Mouse (Mus musculus): ENCODE measurements around the gene Galr2.

Galr2 gene

DNA sequence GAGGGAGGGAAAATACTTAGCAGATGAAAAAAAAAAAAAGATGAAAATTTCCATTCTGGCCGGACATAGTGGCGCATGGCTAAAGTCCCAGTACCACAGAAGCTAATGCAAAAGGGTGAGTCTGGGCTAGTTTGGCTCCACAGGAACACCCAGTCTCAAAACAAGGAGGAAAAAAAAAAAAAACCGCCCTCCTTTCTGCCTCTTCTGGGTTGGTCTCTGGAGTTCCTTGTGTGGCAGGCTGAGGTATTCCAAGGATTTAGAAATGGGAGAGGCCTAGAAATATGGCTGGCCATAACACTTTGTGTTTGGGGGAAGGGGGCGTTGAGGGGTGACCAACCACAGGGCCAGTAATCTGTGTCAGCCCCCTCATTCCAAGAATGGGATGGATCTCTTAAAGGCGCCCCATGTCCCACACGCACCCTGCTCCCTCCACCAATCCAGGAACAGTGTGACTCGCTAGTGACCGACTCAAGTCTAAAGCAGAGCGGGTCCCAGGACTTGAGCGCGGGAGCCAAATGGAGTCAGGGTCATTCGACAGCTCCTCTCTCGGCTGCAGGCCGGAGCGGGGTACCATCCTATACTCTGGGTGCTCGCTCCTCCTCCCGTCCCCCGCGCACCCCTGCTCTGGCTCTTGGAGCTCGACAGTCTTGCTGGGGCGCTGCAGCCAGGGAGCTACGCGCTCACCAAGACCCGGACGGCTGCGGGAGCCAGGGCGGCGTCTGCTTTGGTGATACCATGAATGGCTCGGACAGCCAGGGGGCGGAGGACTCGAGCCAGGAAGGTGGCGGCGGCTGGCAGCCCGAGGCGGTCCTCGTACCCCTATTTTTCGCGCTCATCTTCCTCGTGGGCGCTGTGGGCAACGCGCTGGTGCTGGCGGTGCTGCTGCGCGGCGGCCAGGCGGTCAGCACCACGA is at the start of gene Galr2:
Gene Galr2, plus strand, starts transcription at position 189 of the 913 bp plus-strand sequence.
- no peak for DNase-seq (ENCODE audit: low spot score in 2 of 2)

DNA sequence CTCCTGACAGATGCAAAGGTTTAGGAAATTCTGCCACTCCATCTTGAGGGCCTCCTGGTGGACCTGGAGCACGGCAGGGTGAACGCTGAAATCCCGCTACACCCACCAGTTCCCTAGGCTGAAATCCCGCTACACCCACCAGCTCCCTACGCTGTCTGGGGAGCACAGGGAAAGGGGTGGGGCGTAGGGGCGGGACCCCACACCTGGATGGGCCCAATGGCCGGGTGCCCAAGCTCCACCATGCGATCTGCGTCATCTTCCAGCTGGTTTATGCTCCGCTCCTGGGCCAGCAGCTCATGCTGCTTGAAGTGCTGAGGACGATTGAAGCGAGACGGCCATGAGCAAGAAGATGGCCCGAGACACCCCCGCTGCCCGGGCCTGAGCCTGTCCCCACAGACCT is 48.3 kb upstream of the Galr2 start:
- no peak for DNase-seq (ENCODE audit: low spot score in 2 of 2)

DNA sequence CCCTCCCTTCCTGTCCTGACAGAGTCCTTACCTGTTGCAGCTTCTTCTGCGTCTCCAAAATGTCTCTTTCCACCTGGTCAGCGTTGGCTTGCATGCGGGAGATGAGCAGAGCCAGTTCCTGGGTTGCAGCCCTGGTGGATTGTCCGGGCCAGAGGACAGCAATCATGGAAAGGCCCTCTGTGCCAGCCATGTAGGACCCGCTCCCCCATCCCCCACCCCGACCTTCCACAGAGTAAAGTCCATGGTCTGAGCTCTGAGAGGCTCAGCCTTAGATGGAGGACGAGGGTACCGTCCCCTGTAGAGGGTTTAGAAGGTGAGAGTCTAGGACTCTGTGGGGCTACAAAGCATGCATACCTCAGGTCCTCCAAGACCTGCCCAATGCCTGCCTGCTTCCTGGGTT is 45.8 kb upstream of the Galr2 start:
- no peak for DNase-seq (ENCODE audit: low spot score in 2 of 2)

DNA sequence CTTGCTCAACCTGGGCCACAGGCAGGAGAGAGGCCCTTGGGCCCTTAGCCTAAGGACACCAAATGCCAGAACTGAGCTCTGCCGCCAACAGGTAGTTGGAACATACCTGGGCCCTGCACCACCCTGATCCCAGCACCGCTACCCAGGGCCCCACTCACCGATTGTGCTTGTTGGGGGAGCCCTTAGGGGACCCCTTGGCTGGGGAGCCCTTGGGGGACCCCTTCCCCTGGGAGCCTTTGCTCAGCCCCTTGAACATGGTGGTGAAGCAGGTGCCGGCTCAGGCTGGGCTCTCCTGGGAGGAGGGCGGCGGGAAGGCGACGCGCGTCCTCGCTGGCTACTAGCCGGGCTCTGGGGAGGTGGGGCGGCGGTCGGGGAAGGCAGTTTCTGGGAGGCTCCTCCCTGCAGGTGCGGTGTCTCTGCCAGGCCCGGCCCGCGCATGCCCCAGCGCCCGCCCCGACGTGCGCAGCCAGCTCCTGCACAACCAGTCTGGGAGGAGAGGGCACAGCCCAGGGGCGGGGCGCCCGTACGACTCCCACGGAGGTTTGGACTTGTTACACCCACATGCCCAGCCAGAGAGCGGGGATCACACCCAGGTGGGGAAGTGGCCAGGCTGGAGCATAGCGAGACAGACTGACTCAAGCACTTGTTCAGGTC is 42.9 kb upstream of the Galr2 start, which contains the start of gene Evpl:
Gene Evpl, minus strand, starts transcription at position 336 of the 654 bp plus-strand sequence.
- no peak for DNase-seq (ENCODE audit: low spot score in 2 of 2)

GRCm38 (mm10) chr11:116239797-116240196 is 40.9 kb upstream of the Galr2 start:
- no peak for DNase-seq (ENCODE audit: low spot score in 2 of 2)

- DNase-seq (ENCODE audit: low spot score in 2 of 2), result no peak
Measured at GRCm38 (mm10) chr11:116241744-116242235, 38.9 kb upstream of the Galr2 start.

DNA sequence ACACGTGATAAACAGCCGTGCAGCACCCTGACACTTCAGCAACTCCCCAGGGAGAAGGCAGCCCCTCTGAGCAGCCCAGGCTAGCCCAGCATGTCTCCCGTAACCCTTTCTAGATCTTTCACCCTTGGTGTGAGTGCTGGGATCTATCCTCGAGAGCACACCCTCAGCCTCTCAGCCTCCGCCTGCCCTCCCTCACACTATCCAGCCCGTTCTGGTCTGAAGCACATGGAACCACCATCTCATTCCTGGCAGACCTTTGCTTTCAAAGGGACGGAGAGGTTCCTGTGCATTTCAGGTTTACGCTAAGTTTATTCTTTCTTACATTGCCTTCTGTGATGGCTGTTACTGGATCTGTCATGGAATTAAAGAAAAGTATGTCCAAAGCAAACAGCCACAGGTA is 36.2 kb upstream of the Galr2 start:
- no peak for DNase-seq (ENCODE audit: low spot score in 2 of 2)

DNA sequence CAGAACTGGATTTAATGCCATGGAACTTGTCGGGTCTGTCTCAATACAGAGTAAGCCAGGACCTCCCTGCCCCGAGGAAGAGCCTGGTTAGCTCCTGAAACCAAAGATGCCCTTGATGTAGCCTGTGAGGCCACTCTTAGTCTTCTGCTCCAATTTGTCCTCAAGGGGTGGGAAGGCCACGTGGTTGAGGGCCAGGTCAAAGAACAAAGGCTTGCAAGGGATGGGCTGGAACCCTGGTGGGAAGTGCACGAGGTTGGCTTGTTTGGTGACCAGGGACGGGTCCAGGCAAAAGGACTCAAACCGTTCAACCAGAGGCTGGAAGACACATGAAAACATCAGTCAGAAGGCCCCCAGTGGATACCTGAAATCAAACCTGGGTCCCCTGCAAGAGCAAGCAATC is 35.1 kb upstream of the Galr2 start:
- DNase-seq (ENCODE audit: low spot score in 2 of 2), result no peak

GRCm38 (mm10) chr11:116247502-116248222 is 33.1 kb upstream of the Galr2 start:
- no peak for DNase-seq (ENCODE audit: low spot score in 2 of 2)

DNA sequence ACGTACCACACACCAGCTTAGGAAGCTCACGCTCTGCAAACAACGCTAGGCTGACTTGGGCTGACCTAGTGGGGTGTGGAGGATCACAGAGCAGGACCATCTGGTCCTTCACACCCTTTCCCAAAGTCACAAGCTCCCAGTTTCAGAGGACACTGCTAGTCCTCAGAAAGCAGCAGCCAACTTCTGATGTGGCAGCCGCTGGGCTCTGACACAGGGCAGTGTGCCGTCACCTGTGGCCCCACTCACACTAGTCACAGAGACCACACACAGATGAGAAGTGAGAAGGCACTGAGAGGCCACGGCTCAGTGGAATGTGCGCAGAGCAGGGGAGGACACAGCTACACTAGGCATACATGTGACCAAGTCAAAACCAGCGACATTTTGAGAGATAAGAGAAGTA is 29.8 kb upstream of the Galr2 start:
- no peak for DNase-seq (ENCODE audit: low spot score in 2 of 2)

GRCm38 (mm10) chr11:116253076-116253600 is 27.6 kb upstream of the Galr2 start:
- no peak for DNase-seq (ENCODE audit: low spot score in 2 of 2)

- DNase-seq (ENCODE audit: low spot score in 2 of 2), result no peak
Measured at GRCm38 (mm10) chr11:116254627-116255026, 26.1 kb upstream of the Galr2 start.

DNA sequence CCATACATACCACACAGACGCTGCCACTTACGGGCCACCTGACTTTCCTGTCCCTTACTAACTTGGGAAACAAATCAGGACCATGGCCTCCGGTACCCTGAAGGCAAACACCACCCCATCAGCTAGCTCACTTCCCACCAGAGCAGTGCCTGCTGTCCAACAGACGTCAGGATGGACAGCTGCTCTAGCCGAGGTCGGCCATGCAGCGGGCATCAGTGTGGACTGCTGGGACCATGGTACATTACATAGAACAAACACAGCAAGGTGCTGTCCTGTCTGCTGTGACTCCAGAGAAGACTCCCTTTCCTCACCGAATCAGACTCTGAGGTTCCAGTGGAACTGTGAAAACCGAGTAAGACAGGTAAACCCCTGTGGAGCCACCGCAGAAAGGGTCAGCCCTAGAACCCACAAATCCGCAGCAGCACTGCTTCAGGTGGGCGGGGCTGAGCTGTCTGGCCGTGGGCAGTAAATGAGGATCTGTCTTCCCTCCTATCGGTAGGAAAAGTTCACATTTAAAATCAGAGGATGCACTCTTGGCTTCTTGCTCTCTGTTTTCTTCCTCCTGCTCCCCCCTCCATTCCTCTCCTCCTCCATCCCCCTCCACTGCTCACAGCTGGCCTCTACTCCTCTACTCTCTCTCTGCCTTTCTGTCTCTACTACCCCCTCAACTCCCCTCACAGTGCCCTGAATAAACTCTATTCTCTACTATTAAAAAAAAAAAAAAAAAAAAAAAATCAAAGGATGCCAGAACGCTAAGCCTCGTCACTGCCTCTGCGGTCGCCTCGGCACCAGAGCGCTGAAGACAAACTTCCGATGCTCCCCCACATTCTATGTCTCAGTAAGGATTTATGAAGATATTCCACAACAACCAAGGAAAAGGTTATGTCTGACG is 25.4 kb upstream of the Galr2 start:
- DNase-seq (ENCODE audit: low spot score in 2 of 2), result no peak

DNA sequence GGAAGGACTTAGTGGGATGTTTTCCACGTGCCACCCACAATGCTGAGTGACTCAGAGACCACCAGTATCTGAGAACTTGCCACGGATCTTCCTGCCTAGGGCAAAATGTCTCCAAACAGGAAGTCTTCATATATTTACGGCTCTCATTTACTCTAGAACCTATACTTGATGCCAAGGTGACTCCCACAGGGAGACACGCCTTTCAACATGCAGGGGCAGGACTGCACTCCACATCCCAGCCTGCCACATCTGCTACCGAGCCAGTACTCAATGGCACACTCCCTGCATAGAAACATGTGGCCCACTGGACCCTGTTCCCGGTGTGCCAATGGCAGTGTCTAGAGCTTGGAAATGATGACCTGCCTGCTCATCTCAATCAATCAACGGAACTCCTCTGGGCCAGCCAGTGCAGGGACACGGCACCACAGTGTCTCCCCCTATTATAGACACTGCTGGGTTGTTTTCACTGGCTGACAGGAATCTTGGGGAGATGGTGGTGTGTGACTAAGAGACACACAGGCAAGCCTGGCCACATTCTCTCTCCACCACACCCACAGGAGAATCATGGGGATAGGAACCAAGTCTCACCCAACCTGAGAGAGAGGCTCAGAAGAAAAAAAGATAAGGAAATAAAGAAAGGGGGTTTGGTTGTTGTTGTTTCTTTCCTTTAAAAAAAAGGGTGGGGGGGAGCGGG is 24.6 kb upstream of the Galr2 start:
- no peak for DNase-seq (ENCODE audit: low spot score in 2 of 2)

GRCm38 (mm10) chr11:116259461-116259860 is 21.3 kb upstream of the Galr2 start:
- DNase-seq (ENCODE audit: low spot score in 2 of 2), result no peak

- no peak for DNase-seq (ENCODE audit: low spot score in 2 of 2)
Measured at GRCm38 (mm10) chr11:116260259-116260658, 20.5 kb upstream of the Galr2 start.

DNA sequence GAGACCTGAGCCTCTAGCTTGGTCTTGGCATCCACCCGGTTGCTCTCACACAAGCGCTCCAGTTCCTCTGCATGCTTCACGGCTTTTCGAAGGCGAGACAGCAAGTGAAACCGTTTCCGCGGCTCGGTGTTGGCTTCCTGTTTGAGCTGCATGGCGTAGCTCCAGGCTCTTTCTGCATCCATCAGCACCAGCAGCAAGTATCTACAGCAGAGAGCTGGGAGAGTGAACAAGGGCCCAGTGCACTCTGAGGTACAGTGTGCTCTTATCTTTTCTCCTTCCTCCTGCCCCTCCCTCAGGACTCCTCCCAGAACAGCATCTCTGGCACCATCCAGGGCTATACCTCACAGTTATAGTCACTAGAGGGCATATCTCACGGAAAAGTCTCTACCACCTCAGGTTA is 15.4 kb upstream of the Galr2 start:
- DNase-seq (ENCODE audit: low spot score in 2 of 2), result no peak

DNA sequence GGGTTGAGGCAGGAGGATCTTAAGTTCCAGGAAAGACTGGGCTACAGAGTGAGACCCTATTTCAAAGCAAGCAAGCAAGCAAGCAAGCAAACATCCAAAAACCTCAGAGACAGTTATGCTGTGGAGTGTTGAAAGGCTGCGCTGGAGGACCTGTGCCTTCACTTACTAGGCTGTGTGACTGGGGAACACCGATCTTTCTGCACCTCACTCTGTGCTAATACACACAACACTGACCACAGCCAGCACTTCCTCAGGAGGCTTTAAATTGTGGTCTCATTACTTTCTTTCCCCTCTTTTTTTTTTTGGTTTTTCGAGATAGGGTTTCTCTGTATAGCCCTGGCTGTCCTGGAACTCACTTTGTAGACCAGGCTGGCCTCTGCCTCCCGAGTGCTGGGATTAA is 14.9 kb upstream of the Galr2 start:
- DNase-seq (ENCODE audit: low spot score in 2 of 2), result no peak

GRCm38 (mm10) chr11:116267637-116268036 is 13.1 kb upstream of the Galr2 start:
- DNase-seq (ENCODE audit: low spot score in 2 of 2), result no peak

GRCm38 (mm10) chr11:116268313-116268712 is 12.4 kb upstream of the Galr2 start:
- DNase-seq (ENCODE audit: low spot score in 2 of 2), result no peak
